Mouse (Mus musculus): ENCODE measurements around the gene Mef2a. TPM values are rescaled to one million over a fixed set of nuclear protein-coding genes. Genes with fewer than 3 reads are reported as not detected.

Mef2a gene
- polyA plus RNA-seq, 1 experiment from 2014 or later: 19.9 TPM

DNA sequence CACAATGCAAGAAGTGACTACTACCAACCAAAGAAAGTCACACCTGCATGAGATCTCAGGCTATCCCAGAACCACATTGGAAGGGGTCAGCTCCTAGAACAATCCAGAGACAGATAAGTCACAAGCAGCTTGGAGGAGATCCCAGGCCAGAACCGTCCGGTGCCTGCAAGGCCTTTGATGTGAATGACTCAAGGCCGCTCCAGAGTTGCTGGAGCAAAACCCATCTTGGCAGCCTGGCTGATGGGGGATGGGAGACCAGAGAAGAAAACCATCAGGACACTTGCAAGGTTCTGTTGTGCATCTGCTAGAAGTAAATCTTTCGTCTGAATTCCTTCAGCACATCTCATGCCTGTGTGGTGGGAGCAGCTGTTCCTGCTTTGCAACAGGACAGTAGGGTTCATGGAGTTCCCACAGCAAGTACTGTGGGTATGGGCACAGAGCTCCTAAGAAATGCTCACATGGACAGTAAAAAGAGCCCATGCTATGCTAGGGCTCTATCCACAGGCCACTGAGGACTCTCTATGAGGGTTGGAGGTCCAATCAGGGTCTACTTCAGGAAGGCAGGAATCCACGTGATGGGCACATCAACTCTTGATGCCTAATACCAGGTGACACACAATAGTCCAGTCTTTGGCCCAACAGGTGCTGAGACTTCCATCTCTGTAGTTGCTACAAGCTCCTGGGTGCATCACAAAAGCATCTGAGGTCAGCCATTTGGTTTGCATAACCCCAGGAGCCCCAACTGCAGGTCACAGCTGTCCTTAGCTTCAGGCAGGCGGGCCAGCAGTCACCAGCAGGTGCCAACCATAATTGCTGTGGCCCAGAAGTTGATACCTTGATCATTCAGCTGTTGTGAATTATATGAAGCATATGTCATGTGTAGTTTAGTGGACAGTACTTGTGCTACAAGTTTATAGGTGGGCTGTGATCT lies 12.5 kb upstream of the Mef2a start:
- no peak for TF ChIP-seq CTCF (IDR thresholded peaks at IDR 0.05; ENCODE audit: low read depth)
- Histone ChIP-seq H3K4me2 (replicated peaks; ENCODE audit: low read depth) (no peak overlapping the region), H3K27me3 (replicated peaks; ENCODE audit: control insufficient read depth, insufficient read depth, low read length) (no peaks in the 10 kb centered on the region), H3K4me1 (replicated peaks; ENCODE audit: control insufficient read depth, insufficient read depth, low read length) (no peaks in the 10 kb centered on the region), H3K27ac (ENCODE audit: low read depth, low read length) (no peak overlapping the region), H3K9me3 (ENCODE audit: control insufficient read depth) (no peaks in the 10 kb centered on the region), H3K9ac (ENCODE audit: low read depth, low read length) (no peak overlapping the region), H3K4me3 (ENCODE audit: low read depth, low read length) (no peak overlapping the region), H3K36me3 (ENCODE audit: control insufficient read depth, insufficient read depth) (no peaks in the 10 kb centered on the region)
- 76% methylated on average over 6 of the region's 6 CpGs for WGBS
- ATAC-seq: no peak

DNA sequence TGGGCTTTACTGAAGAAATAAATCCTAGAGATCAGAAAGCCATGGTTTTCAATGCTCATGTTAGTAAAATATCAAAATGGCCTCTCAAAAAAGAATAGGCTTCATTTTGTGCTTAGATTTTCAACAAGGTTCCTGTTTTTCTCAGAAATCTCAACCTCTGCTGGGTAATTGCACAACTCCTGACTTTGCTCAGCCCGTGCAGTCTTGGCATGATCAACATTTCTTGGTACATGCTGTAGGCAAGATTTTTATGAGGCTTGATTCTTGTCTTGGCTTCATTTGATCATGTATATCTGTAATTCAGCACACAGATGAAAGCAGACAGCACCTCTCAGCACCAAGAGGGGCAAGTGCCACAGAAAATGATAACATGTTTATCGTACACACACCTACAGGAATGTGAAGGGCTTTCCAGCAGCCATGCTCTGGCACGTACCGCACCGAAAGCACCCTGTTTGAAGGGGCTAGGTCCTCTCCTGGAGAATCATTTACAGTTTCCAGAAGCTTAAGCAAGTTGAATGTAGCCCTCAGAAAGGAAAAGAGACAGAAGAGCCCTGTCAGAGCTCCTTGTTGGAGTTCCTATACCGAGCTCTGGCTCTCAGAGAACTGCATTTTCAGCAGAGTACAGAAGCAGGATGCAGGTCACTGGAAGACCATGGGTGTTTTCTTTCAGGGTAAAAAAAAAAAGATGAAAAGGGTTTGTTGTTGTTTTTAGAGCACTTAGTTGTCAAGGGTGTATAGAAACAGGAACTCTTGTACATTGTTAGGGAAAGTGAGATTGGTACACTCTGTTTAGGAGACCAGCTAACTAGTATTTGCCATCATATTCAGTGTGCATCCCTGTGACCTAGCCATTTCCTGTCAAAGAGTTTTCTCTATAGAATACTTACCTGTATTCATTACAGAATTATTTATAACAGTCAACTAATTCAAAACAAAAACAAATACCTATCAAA lies 7.8 kb upstream of the Mef2a start:
- TF ChIP-seq CTCF (IDR thresholded peaks at IDR 0.05; ENCODE audit: low read depth): no peak
- Histone ChIP-seq H3K4me3 (ENCODE audit: low read depth, low read length) (no peak overlapping the region), H3K9me3 (ENCODE audit: control insufficient read depth) (no peaks in the 10 kb centered on the region), H3K4me1 (replicated peaks; ENCODE audit: control insufficient read depth, insufficient read depth, low read length) (no peaks in the 10 kb centered on the region), H3K9ac (ENCODE audit: low read depth, low read length) (no peak overlapping the region), H3K27me3 (replicated peaks; ENCODE audit: control insufficient read depth, insufficient read depth, low read length) (no peaks in the 10 kb centered on the region), H3K36me3 (ENCODE audit: control insufficient read depth, insufficient read depth) (no peaks in the 10 kb centered on the region), H3K27ac (ENCODE audit: low read depth, low read length) (no peak overlapping the region), H3K4me2 (replicated peaks; ENCODE audit: low read depth) (no peak overlapping the region)
- WGBS: 81% methylated on average over 6 of the region's 6 CpGs
- ATAC-seq: no peak

DNA sequence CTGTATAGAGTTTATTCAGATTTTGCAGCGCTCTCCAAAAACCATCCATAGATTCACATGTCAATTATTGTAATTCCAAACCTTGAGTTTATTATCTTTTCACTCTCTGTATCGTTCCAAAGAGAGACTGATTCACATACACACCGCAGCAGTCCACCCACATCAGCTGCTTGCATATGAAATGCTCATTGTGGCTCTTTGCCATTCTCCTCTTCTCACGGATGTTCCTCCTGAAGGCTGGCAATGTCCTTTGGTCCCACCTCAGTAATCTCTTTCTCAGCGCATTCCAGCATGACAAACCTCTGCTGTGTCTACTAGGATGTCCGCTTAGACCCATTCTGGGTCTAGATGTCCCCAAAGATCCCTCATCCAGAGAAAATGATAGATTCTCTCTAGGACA lies 4.1 kb upstream of the Mef2a start:
- no peak overlapping the region for H3K27ac ChIP-seq (ENCODE audit: low read depth, low read length)
- no peaks in the 10 kb centered on the region for H3K36me3 ChIP-seq (ENCODE audit: control insufficient read depth, insufficient read depth)
- no peaks in the 10 kb centered on the region for H3K9me3 ChIP-seq (ENCODE audit: control insufficient read depth)
- no peak overlapping the region for H3K4me3 ChIP-seq (ENCODE audit: low read depth, low read length)
- no peak overlapping the region for H3K4me2 ChIP-seq (replicated peaks; ENCODE audit: low read depth)
- no peak for TF ChIP-seq CTCF (IDR thresholded peaks at IDR 0.05; ENCODE audit: low read depth)
- ATAC-seq: no peak
- 88% methylated on average over 6 of the region's 6 CpGs for WGBS
- no peaks in the 10 kb centered on the region for H3K27me3 ChIP-seq (replicated peaks; ENCODE audit: control insufficient read depth, insufficient read depth, low read length)
- no peaks in the 10 kb centered on the region for H3K4me1 ChIP-seq (replicated peaks; ENCODE audit: control insufficient read depth, insufficient read depth, low read length)
- H3K9ac ChIP-seq (ENCODE audit: low read depth, low read length): no peak overlapping the region

DNA sequence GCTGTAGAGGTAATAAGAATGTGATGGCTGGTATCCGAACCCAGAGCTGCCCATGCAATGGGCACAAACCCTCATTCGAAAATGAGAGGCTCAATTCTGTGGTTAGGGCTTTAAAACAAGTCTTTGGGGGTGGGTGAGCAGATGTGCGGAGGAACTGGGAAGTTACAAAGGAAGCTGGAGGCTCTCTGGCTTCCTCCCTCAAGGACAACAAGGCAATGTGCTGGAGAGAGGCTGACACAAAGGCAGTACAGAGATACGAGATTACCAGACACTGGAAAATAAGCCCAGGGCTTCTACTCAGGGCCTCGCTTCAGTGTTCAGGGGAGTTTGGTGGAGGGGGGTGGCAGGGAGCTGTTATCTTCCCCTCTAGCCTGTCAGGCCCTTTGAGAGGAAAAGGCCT lies 1.3 kb upstream of the Mef2a start:
- Histone ChIP-seq H3K9me3 (ENCODE audit: control insufficient read depth) (no peaks in the 10 kb centered on the region), H3K27me3 (replicated peaks; ENCODE audit: control insufficient read depth, insufficient read depth, low read length) (no peaks in the 10 kb centered on the region), H3K4me2 (replicated peaks; ENCODE audit: low read depth) (no peak overlapping the region; the same call in 1 of the 2 replicates), H3K4me1 (replicated peaks; ENCODE audit: control insufficient read depth, insufficient read depth, low read length) (no peaks in the 10 kb centered on the region), H3K36me3 (ENCODE audit: control insufficient read depth, insufficient read depth) (no peaks in the 10 kb centered on the region), H3K9ac (ENCODE audit: low read depth, low read length) (no peak overlapping the region), H3K4me3 (ENCODE audit: low read depth, low read length) (no peak overlapping the region), H3K27ac (ENCODE audit: low read depth, low read length) (0 out of 2 replicates have a peak overlapping the region, but pooled peaks have one; percentile 5)
- WGBS: 72% methylated on average over 5 of the region's 5 CpGs
- TF ChIP-seq CTCF (IDR thresholded peaks at IDR 0.05; ENCODE audit: low read depth): no peak
- ATAC-seq: no peak

DNA sequence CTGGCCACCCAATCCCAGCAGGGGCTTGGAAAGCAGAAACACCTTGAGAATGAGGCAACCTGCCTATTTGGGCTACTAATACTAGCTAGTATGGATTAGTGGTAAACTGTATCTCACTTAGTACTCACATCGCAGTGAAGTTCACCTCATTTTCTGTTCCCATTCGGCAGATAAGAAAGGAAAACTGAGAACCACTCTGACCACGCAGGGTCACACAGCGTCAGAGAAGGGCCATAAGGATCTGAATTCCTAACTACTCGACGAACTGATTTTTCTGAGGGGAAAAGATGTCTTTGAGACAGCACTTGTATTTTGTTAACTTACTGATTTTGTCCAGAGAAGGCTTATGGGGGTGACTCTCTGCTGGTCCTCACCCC lies 914 bp upstream of the Mef2a start:
- no peak for TF ChIP-seq CTCF (IDR thresholded peaks at IDR 0.05; ENCODE audit: low read depth)
- H3K9ac ChIP-seq (ENCODE audit: low read depth, low read length): peak overlapping the region; percentile 99
- ATAC-seq: no peak
- H3K4me2 ChIP-seq (replicated peaks; ENCODE audit: low read depth): peak overlapping the region; percentile 81
- no peaks in the 10 kb centered on the region for H3K36me3 ChIP-seq (ENCODE audit: control insufficient read depth, insufficient read depth)
- H3K27me3 ChIP-seq (replicated peaks; ENCODE audit: control insufficient read depth, insufficient read depth, low read length): no peaks in the 10 kb centered on the region
- H3K9me3 ChIP-seq (ENCODE audit: control insufficient read depth): no peaks in the 10 kb centered on the region
- 40% methylated on average over 6 of the region's 6 CpGs for WGBS
- peak overlapping the region; percentile 92 for H3K4me3 ChIP-seq (ENCODE audit: low read depth, low read length)
- no peaks in the 10 kb centered on the region for H3K4me1 ChIP-seq (replicated peaks; ENCODE audit: control insufficient read depth, insufficient read depth, low read length)
- peak overlapping the region; percentile 97 for H3K27ac ChIP-seq (ENCODE audit: low read depth, low read length)
